Mouse (Mus musculus): ENCODE measurements at regions not wholly inside any gene's neighbourhood (a gene's known extent, or its start where the extent isn't known, plus 50 kb on each side); places are given as distances from the start of the nearest gene placed in this dataset.

GRCm38 (mm10) chr9:41327561-41327960 lies 166.1 kb upstream of the Ubash3b start:
- Histone ChIP-seq H3K4me1 (replicated peaks) (peaks cover 31% of the 10 kb centered on the region), H3K27me3 (no peaks in the 10 kb centered on the region), H3K27ac (no peak overlapping the region; the same call in 1 of the 2 replicates), H3K9ac (replicated peaks) (no peak overlapping the region), H3K36me3 (no peaks in the 10 kb centered on the region), H3K4me3 (replicated peaks) (no peak overlapping the region), H3K9me3 (no peaks in the 10 kb centered on the region), H3K4me2 (no peak overlapping the region)
- no peak for ATAC-seq (ENCODE audit: insufficient number of reproducible peaks, insufficient read depth, low FRiP score, low TSS enrichment, low read depth)
- WGBS = 68% methylated on average over 1 of the region's 1 CpGs

- no peaks in the 10 kb centered on the region for H3K36me3 ChIP-seq
- H3K4me2 ChIP-seq = peak overlapping the region; percentile 23
- WGBS = 20% methylated on average over 10 of the region's 10 CpGs
Measured at GRCm38 (mm10) chr9:41326772-41327560, 165.5 kb upstream of the Ubash3b start.

GRCm38 (mm10) chr9:41321521-41321920 lies 160.0 kb upstream of the Ubash3b start:
- Histone ChIP-seq H3K36me3 (no peaks in the 10 kb centered on the region), H3K4me2 (no peak overlapping the region), H3K4me1 (replicated peaks) (peaks cover 10% of the 10 kb centered on the region), H3K27me3 (no peaks in the 10 kb centered on the region), H3K27ac (no peak overlapping the region), H3K9me3 (0 out of 2 replicates have a peak, but pooled peaks cover under 1% of the 10 kb centered on the region), H3K9ac (replicated peaks) (no peak overlapping the region), H3K4me3 (replicated peaks) (no peak overlapping the region)
- no peak for ATAC-seq (ENCODE audit: insufficient number of reproducible peaks, insufficient read depth, low FRiP score, low TSS enrichment, low read depth)
- 62% methylated on average over 7 of the region's 7 CpGs for WGBS

More at GRCm38 (mm10) chr9:41326772-41327560, 165.5 kb upstream of the Ubash3b start:
- Histone ChIP-seq H3K27me3 (no peaks in the 10 kb centered on the region), H3K9me3 (no peaks in the 10 kb centered on the region), H3K4me1 (replicated peaks) (peaks cover 31% of the 10 kb centered on the region), H3K4me3 (replicated peaks) (no peak overlapping the region), H3K27ac (peak overlapping the region; percentile 50), H3K9ac (replicated peaks) (no peak overlapping the region)
- no peak for ATAC-seq (ENCODE audit: insufficient number of reproducible peaks, insufficient read depth, low FRiP score, low TSS enrichment, low read depth)

GRCm38 (mm10) chr9:41319066-41319465 lies 157.6 kb upstream of the Ubash3b start:
- H3K36me3 ChIP-seq = no peaks in the 10 kb centered on the region
- H3K27ac ChIP-seq = no peak overlapping the region
- ATAC-seq (ENCODE audit: insufficient number of reproducible peaks, insufficient read depth, low FRiP score, low TSS enrichment, low read depth) = no peak
- H3K9me3 ChIP-seq = 0 out of 2 replicates have a peak, but pooled peaks cover 6% of the 10 kb centered on the region
- H3K27me3 ChIP-seq = no peaks in the 10 kb centered on the region
- WGBS = 53% methylated on average over 2 of the region's 2 CpGs
- no peak overlapping the region for H3K4me3 ChIP-seq (replicated peaks)
- no peak overlapping the region for H3K9ac ChIP-seq (replicated peaks)
- no peak overlapping the region for H3K4me2 ChIP-seq
- H3K4me1 ChIP-seq (replicated peaks) = no peaks in the 10 kb centered on the region

- Histone ChIP-seq H3K36me3 (no peaks in the 10 kb centered on the region), H3K27ac (no peak overlapping the region), H3K4me1 (replicated peaks) (peaks cover 8% of the 10 kb centered on the region), H3K9ac (replicated peaks) (no peak overlapping the region), H3K9me3 (no peaks in the 10 kb centered on the region), H3K4me2 (no peak overlapping the region), H3K27me3 (no peaks in the 10 kb centered on the region), H3K4me3 (replicated peaks) (no peak overlapping the region)
- no peak for ATAC-seq (ENCODE audit: insufficient number of reproducible peaks, insufficient read depth, low FRiP score, low TSS enrichment, low read depth)
Measured at GRCm38 (mm10) chr9:41306229-41306628, 144.7 kb upstream of the Ubash3b start.

- 56% methylated on average over 3 of the region's 3 CpGs for WGBS
- no peak for ATAC-seq (ENCODE audit: insufficient number of reproducible peaks, insufficient read depth, low FRiP score, low TSS enrichment, low read depth)
- no peak overlapping the region for H3K27ac ChIP-seq
Measured at GRCm38 (mm10) chr9:41303494-41303828, 142.0 kb upstream of the Ubash3b start.

GRCm38 (mm10) chr9:41302809-41303493 lies 141.5 kb upstream of the Ubash3b start:
- H3K27me3 ChIP-seq = no peaks in the 10 kb centered on the region
- no peak overlapping the region for H3K9ac ChIP-seq (replicated peaks)
- H3K4me1 ChIP-seq (replicated peaks) = peaks cover 8% of the 10 kb centered on the region
- WGBS = 65% methylated on average over 8 of the region's 8 CpGs
- no peak overlapping the region for H3K27ac ChIP-seq
- no peak overlapping the region for H3K4me2 ChIP-seq
- H3K4me3 ChIP-seq (replicated peaks) = no peak overlapping the region
- ATAC-seq (ENCODE audit: insufficient number of reproducible peaks, insufficient read depth, low FRiP score, low TSS enrichment, low read depth) = no peak
- no peaks in the 10 kb centered on the region for H3K9me3 ChIP-seq
- H3K36me3 ChIP-seq = no peaks in the 10 kb centered on the region

More at GRCm38 (mm10) chr9:41303494-41303828, 142.0 kb upstream of the Ubash3b start:
- no peaks in the 10 kb centered on the region for H3K9me3 ChIP-seq
- H3K4me1 ChIP-seq (replicated peaks) = peaks cover 8% of the 10 kb centered on the region
- H3K36me3 ChIP-seq = no peaks in the 10 kb centered on the region
- no peak overlapping the region for H3K4me3 ChIP-seq (replicated peaks)
- H3K9ac ChIP-seq (replicated peaks) = no peak overlapping the region
- no peak overlapping the region for H3K4me2 ChIP-seq
- no peaks in the 10 kb centered on the region for H3K27me3 ChIP-seq

- 86% methylated on average over 4 of the region's 4 CpGs for WGBS
Measured at GRCm38 (mm10) chr9:41286145-41286468, 124.6 kb upstream of the Ubash3b start.

GRCm38 (mm10) chr9:41285266-41286144 lies 124.0 kb upstream of the Ubash3b start:
- Histone ChIP-seq H3K4me3 (replicated peaks) (no peak overlapping the region), H3K27ac (no peak overlapping the region), H3K9ac (replicated peaks) (no peak overlapping the region), H3K9me3 (no peaks in the 10 kb centered on the region), H3K36me3 (no peaks in the 10 kb centered on the region), H3K4me2 (no peak overlapping the region), H3K27me3 (no peaks in the 10 kb centered on the region), H3K4me1 (replicated peaks) (no peaks in the 10 kb centered on the region; the same call in 1 of the 2 replicates)
- no peak for ATAC-seq (ENCODE audit: insufficient number of reproducible peaks, insufficient read depth, low FRiP score, low TSS enrichment, low read depth)
- WGBS = 57% methylated on average over 8 of the region's 8 CpGs

More at GRCm38 (mm10) chr9:41286145-41286468, 124.6 kb upstream of the Ubash3b start:
- Histone ChIP-seq H3K4me2 (no peak overlapping the region), H3K4me1 (replicated peaks) (no peaks in the 10 kb centered on the region; the same call in 1 of the 2 replicates), H3K27ac (no peak overlapping the region), H3K27me3 (no peaks in the 10 kb centered on the region), H3K36me3 (no peaks in the 10 kb centered on the region), H3K9ac (replicated peaks) (no peak overlapping the region), H3K9me3 (0 out of 2 replicates have a peak, but pooled peaks cover 5% of the 10 kb centered on the region), H3K4me3 (replicated peaks) (no peak overlapping the region)
- no peak for ATAC-seq (ENCODE audit: insufficient number of reproducible peaks, insufficient read depth, low FRiP score, low TSS enrichment, low read depth)

GRCm38 (mm10) chr9:41277726-41278125 lies 116.2 kb upstream of the Ubash3b start:
- Histone ChIP-seq H3K9me3 (0 out of 2 replicates have a peak, but pooled peaks cover 3% of the 10 kb centered on the region), H3K4me2 (no peak overlapping the region), H3K4me3 (replicated peaks) (no peak overlapping the region), H3K27ac (no peak overlapping the region), H3K9ac (replicated peaks) (no peak overlapping the region), H3K4me1 (replicated peaks) (peaks cover 6% of the 10 kb centered on the region), H3K27me3 (no peaks in the 10 kb centered on the region), H3K36me3 (no peaks in the 10 kb centered on the region)
- ATAC-seq (ENCODE audit: insufficient number of reproducible peaks, insufficient read depth, low FRiP score, low TSS enrichment, low read depth) = no peak
- WGBS = 93% methylated on average over 2 of the region's 2 CpGs

- Histone ChIP-seq H3K27me3 (no peaks in the 10 kb centered on the region), H3K4me1 (replicated peaks) (peaks cover 12% of the 10 kb centered on the region), H3K27ac (peak overlapping the region; percentile 90), H3K36me3 (no peaks in the 10 kb centered on the region), H3K4me2 (peak overlapping the region; percentile 54), H3K4me3 (replicated peaks) (peak overlapping the region; percentile 35), H3K9ac (replicated peaks) (peak overlapping the region; percentile 46), H3K9me3 (0 out of 2 replicates have a peak, but pooled peaks cover 3% of the 10 kb centered on the region)
- WGBS = 16% methylated on average over 13 of the region's 13 CpGs
- ATAC-seq (ENCODE audit: insufficient number of reproducible peaks, insufficient read depth, low FRiP score, low TSS enrichment, low read depth) = peak; percentile 28; the same call in 1 of the 2 replicates
Measured at GRCm38 (mm10) chr9:41273839-41274271, 112.4 kb upstream of the Ubash3b start.
